In the genomic region with DNA sequence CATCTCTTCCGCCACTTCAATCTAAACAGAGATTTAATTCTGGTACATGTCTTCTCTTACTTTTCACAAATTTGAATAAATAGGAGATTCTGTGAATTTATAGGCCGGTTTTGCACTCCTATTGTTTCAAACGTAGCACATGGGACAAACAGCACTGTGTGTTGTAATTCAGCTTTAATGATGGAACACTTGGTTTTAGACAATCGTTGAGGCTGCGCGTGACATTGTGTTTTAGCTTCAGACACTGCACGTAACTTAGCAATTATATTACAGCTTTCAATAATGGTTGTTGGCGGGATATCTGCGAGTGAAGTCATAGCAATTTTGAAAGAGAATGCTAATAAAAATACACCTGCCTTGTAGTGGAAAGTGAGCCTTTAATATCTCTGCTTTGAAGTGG, we compare ENCODE assay signal across 23 mouse cellular contexts.
DNase-seq lines count a peak whose midpoint lies in the region; ATAC-seq lines count a peak whose summit lies in the region.
"Had no signal": no experiment of that assay in that cellular context is flagged by ENCODE, and none has a peak within 500 bp of the region (broad histone marks: within the 10 kb centered on the region; RNA-seq: fewer than 3 reads in every experiment).

No protein-coding gene starts in this region.

- 57% methylated on average over 9 of the region's 9 CpGs for WGBS in forebrain, embryonic 11.5 days
- WGBS in forebrain, embryonic 16.5 days = 28% methylated on average over 9 of the region's 9 CpGs
- WGBS in midbrain, embryonic 12.5 days = 66% methylated on average over 9 of the region's 9 CpGs
- 76% methylated on average over 9 of the region's 9 CpGs for WGBS in midbrain, embryonic 11.5 days
- WGBS in midbrain, embryonic 15.5 days = 52% methylated on average over 9 of the region's 9 CpGs

- ATAC-seq in forebrain, embryonic 11.5 days (replicated peaks; ENCODE audit: low FRiP score) = peak; percentile 73; the same call in 1 of the 2 replicates
- no peak for ATAC-seq in forebrain, embryonic 16.5 days
- 0 out of 2 replicates have a peak, but pooled peaks have one; percentile 35 for ATAC-seq in midbrain, embryonic 12.5 days (ENCODE audit: low FRiP score, low read depth)
- no peak for ATAC-seq in midbrain, embryonic 11.5 days (ENCODE audit: low FRiP score)
- ATAC-seq in midbrain, embryonic 15.5 days (replicated peaks) = peak; percentile 63; the same call in 1 of the 2 replicates
- ATAC-seq: CD4-positive, CD25-positive, alpha-beta regulatory T cell, adult 4 months; hindbrain, embryonic 16.5 days had no signal

- H3K4me1 ChIP-seq in forebrain, embryonic 11.5 days (replicated peaks; ENCODE audit: control insufficient read depth, insufficient read depth, low read length) = no peaks in the 10 kb centered on the region
- no peaks in the 10 kb centered on the region for H3K4me1 ChIP-seq in forebrain, embryonic 16.5 days (replicated peaks; ENCODE audit: control insufficient read depth, insufficient read depth, low read length)
- 0 out of 2 replicates have a peak, but pooled peaks cover 4% of the 10 kb centered on the region for H3K4me1 ChIP-seq in midbrain, embryonic 12.5 days
- H3K4me1 ChIP-seq in midbrain, embryonic 11.5 days (ENCODE audit: control insufficient read depth, insufficient read depth, low read length) = no peaks in the 10 kb centered on the region; the same call in 1 of the 2 replicates
- H3K4me1 ChIP-seq in midbrain, embryonic 15.5 days = 0 out of 2 replicates have a peak, but pooled peaks cover 10% of the 10 kb centered on the region
- H3K4me1 ChIP-seq: embryonic facial prominence, embryonic 15.5 days; heart, embryonic 10.5 days; hindbrain, embryonic 12.5 days had no signal

- H3K27me3 ChIP-seq in forebrain, embryonic 11.5 days (ENCODE audit: control insufficient read depth, insufficient read depth, low read length) = no peaks in the 10 kb centered on the region
- H3K27me3 ChIP-seq in forebrain, embryonic 16.5 days (replicated peaks; ENCODE audit: control insufficient read depth, insufficient read depth, low read length) = no peaks in the 10 kb centered on the region
- no peaks in the 10 kb centered on the region for H3K27me3 ChIP-seq in midbrain, embryonic 12.5 days
- no peaks in the 10 kb centered on the region for H3K27me3 ChIP-seq in midbrain, embryonic 11.5 days (ENCODE audit: control insufficient read depth, insufficient read depth, low read length)
- no peaks in the 10 kb centered on the region for H3K27me3 ChIP-seq in midbrain, embryonic 15.5 days (replicated peaks)
- H3K27me3 ChIP-seq: embryonic facial prominence, embryonic 15.5 days; hindbrain, embryonic 12.5 days had no signal

- H3K27ac ChIP-seq in forebrain, embryonic 11.5 days (ENCODE audit: low read depth, low read length) = no peak overlapping the region
- no peak overlapping the region for H3K27ac ChIP-seq in forebrain, embryonic 16.5 days (ENCODE audit: low read length)
- H3K27ac ChIP-seq in midbrain, embryonic 12.5 days (replicated peaks) = no peak overlapping the region
- no peak overlapping the region for H3K27ac ChIP-seq in midbrain, embryonic 11.5 days (ENCODE audit: low read depth, low read length)
- H3K27ac ChIP-seq in midbrain, embryonic 15.5 days = no peak overlapping the region
- H3K27ac ChIP-seq: embryonic facial prominence, embryonic 15.5 days; heart, embryonic 10.5 days; hindbrain, embryonic 12.5 days had no signal

- H3K4me3 ChIP-seq in forebrain, embryonic 11.5 days (ENCODE audit: low read depth, low read length) = no peak overlapping the region
- H3K4me3 ChIP-seq in forebrain, embryonic 16.5 days (replicated peaks; ENCODE audit: low read length) = no peak overlapping the region
- no peak overlapping the region for H3K4me3 ChIP-seq in midbrain, embryonic 12.5 days
- no peak overlapping the region for H3K4me3 ChIP-seq in midbrain, embryonic 11.5 days (ENCODE audit: low read depth, low read length)
- no peak overlapping the region for H3K4me3 ChIP-seq in midbrain, embryonic 15.5 days
- H3K4me3 ChIP-seq: embryonic facial prominence, embryonic 15.5 days; erythroblast, embryonic 14.5 days; heart, embryonic 10.5 days; hindbrain, embryonic 12.5 days had no signal

- no peak for DNase-seq in forebrain, embryonic 11.5 days (ENCODE audit: low spot score)
- DNase-seq in midbrain, embryonic 11.5 days (ENCODE audit: low spot score, missing footprints) = no peak
- DNase-seq in cerebellum, adult 9-10 months = no peak
- DNase-seq in left cerebral cortex, adult 18-20 months (ENCODE audit: low spot score in 2 of 2) = no peak
- DNase-seq: adrenal gland, postnatal 10 days; B cell, adult 2 months; cerebellum, adult 11-12 months; cerebellum, adult 9-11 months; cerebellum, postnatal 36 days; heart, adult 18-20 months; heart, postnatal 10 days; heart, postnatal 4 days; kidney, adult 11 months had no signal

- no peaks in the 10 kb centered on the region for H3K36me3 ChIP-seq in forebrain, embryonic 11.5 days (ENCODE audit: control insufficient read depth, insufficient read depth, low read length)
- H3K36me3 ChIP-seq in forebrain, embryonic 16.5 days (ENCODE audit: control insufficient read depth, insufficient read depth) = no peaks in the 10 kb centered on the region
- no peaks in the 10 kb centered on the region for H3K36me3 ChIP-seq in midbrain, embryonic 12.5 days
- H3K36me3 ChIP-seq in midbrain, embryonic 11.5 days (ENCODE audit: control insufficient read depth, insufficient read depth, low read length) = no peaks in the 10 kb centered on the region
- no peaks in the 10 kb centered on the region for H3K36me3 ChIP-seq in midbrain, embryonic 15.5 days (replicated peaks)
- H3K36me3 ChIP-seq: embryonic facial prominence, embryonic 15.5 days; G1E; heart, embryonic 10.5 days; hindbrain, embryonic 12.5 days had no signal

- H3K9me3 ChIP-seq in forebrain, embryonic 11.5 days (ENCODE audit: control insufficient read depth, low read length) = no peaks in the 10 kb centered on the region
- no peaks in the 10 kb centered on the region for H3K9me3 ChIP-seq in forebrain, embryonic 16.5 days (ENCODE audit: control insufficient read depth, low read length)
- H3K9me3 ChIP-seq in midbrain, embryonic 12.5 days = no peaks in the 10 kb centered on the region
- no peaks in the 10 kb centered on the region for H3K9me3 ChIP-seq in midbrain, embryonic 11.5 days (ENCODE audit: control insufficient read depth, low read length)
- H3K9me3 ChIP-seq in midbrain, embryonic 15.5 days = no peaks in the 10 kb centered on the region
- H3K9me3 ChIP-seq: embryonic facial prominence, embryonic 15.5 days; G1E; heart, embryonic 10.5 days; hindbrain, embryonic 12.5 days had no signal

- no peak overlapping the region for H3K4me2 ChIP-seq in forebrain, embryonic 11.5 days (ENCODE audit: low read depth, low read length, severe bottlenecking)
- no peak overlapping the region for H3K4me2 ChIP-seq in forebrain, embryonic 16.5 days (ENCODE audit: low read length)
- no peak overlapping the region for H3K4me2 ChIP-seq in midbrain, embryonic 12.5 days (replicated peaks)
- no peak overlapping the region for H3K4me2 ChIP-seq in midbrain, embryonic 11.5 days
- peak overlapping the region; percentile 2; the same call in 1 of the 2 replicates for H3K4me2 ChIP-seq in midbrain, embryonic 15.5 days
- H3K4me2 ChIP-seq: embryonic facial prominence, embryonic 15.5 days; hindbrain, embryonic 12.5 days had no signal

- H3K9ac ChIP-seq in forebrain, embryonic 11.5 days (ENCODE audit: low read length) = no peak overlapping the region
- no peak overlapping the region for H3K9ac ChIP-seq in forebrain, embryonic 16.5 days (replicated peaks; ENCODE audit: low read depth, low read length)
- H3K9ac ChIP-seq in midbrain, embryonic 12.5 days (replicated peaks) = no peak overlapping the region
- no peak overlapping the region for H3K9ac ChIP-seq in midbrain, embryonic 11.5 days (ENCODE audit: low read length)
- no peak overlapping the region for H3K9ac ChIP-seq in midbrain, embryonic 15.5 days
- H3K9ac ChIP-seq: embryonic facial prominence, embryonic 15.5 days; hindbrain, embryonic 12.5 days had no signal

Comparison
In these comparisons a context has a peak if more than half of its experiments do, and no peak if none do; other contexts are left out.
1. ATAC-seq: peak in forebrain, embryonic 11.5 days (single experiment), midbrain, embryonic 12.5 days (single experiment) and midbrain, embryonic 15.5 days (single experiment); none in forebrain, embryonic 16.5 days (single experiment) and midbrain, embryonic 11.5 days (single experiment).